Mouse (Mus musculus) brain, embryonic 14.5 days (tissue): Measurements from ENCODE around the gene Tmem243.

Experiments used
- CTCF ChIP-seq: fragments of 200-500 bp; IDR thresholded peaks from 2 replicates; pipeline ENCODE4 v1.5.1; 2012; ENCODE audit warnings: inconsistent platforms, mild to moderate bottlenecking, moderate library complexity, borderline replicate concordance; ENCODE audit not compliant: insufficient read depth, insufficient read length; ENCODE audit errors: extremely low read depth
- POLR2A ChIP-seq: fragments of 200-500 bp; IDR thresholded peaks from 2 replicates; pipeline ENCODE4 v1.6.1; 2012; ENCODE audit warnings: mild to moderate bottlenecking, inconsistent platforms, borderline replicate concordance; ENCODE audit not compliant: poor library complexity, insufficient read depth, insufficient read length, severe bottlenecking; ENCODE audit errors: extremely low read depth

DNA sequence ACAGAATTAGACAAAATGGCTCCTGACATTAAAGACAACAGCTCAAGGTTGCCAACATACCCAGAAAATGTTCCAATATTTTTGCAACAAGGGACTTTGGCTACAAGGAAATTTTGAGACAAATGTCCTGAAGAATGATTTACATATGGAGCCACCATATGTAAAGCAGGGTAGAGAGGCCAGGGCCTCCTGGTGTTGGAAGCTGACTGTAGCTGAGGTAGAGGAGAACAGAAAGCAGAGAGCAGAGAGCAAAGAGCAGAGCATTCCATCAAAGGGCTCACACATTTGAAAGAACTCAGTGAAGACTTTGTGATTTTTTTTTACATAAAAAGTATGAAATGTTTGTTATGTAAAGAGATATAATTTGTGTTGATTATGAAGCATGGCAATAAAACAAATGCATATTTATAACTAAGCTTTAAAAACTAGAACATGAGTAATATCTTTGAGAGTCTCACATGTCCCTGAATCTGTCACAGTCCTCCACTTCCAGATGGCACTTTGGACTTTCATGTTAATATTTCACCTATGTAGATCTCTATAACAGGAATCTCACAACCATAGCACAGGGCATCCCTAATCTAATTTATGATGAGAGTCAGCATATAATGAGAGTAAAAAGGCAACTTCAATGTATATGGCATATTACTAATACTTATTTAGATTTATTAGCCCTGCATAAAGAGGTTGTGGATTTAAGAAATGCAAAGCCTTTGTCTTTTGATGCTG is 20.5 kb upstream of the Tmem243 start:
- TF ChIP-seq POLR2A: no peak
- no peak for TF ChIP-seq CTCF
